8 mouse cellular contexts compared by ENCODE assay signal in genomic region chr9:48618589-48618988, GRCm38 (mm10). TPM values are rescaled to one million over a fixed set of nuclear protein-coding genes. Genes with fewer than 3 reads are reported as not detected.
DNase-seq lines count a peak whose midpoint lies in the region; ATAC-seq and TF ChIP-seq lines count a peak whose summit lies in the region.

No protein-coding gene starts in this region.

- no peak overlapping the region for H3K4me3 ChIP-seq in E14TG2a.4 (replicated peaks; ENCODE audit: low read length)
- H3K4me3 ChIP-seq in heart, embryonic 13.5 days = peak overlapping the region; percentile 37
- H3K4me3 ChIP-seq in kidney, postnatal 0 days (replicated peaks; ENCODE audit: low read depth, low read length) = no peak overlapping the region
- H3K4me3 ChIP-seq in liver, embryonic 12.5 days = no peak overlapping the region
- H3K4me3 ChIP-seq in neural tube, embryonic 11.5 days (ENCODE audit: low read depth, low read length) = no peak overlapping the region
- peak overlapping the region; percentile 21; the same call in 1 of the 2 replicates for H3K4me3 ChIP-seq in testis, adult 2 months (ENCODE audit: control insufficient read depth, low read depth, low read length)

- H3K4me2 ChIP-seq in heart, embryonic 13.5 days = peak overlapping the region; percentile 69
- H3K4me2 ChIP-seq in kidney, postnatal 0 days (ENCODE audit: low read length) = peak overlapping the region; percentile 23; the same call in 1 of the 2 replicates
- 0 out of 2 replicates have a peak overlapping the region, but pooled peaks have one; percentile 10 for H3K4me2 ChIP-seq in liver, embryonic 12.5 days
- H3K4me2 ChIP-seq in neural tube, embryonic 11.5 days (ENCODE audit: low read depth) = no peak overlapping the region

- peak; percentile 56 for TF ChIP-seq CTCF in E14TG2a.4 (conservative IDR thresholded peaks at IDR 0.05; ENCODE audit: low read length)
- TF ChIP-seq CTCF in kidney, postnatal 0 days (IDR thresholded peaks at IDR 0.05; ENCODE audit: low read depth) = peak; percentile 84
- peak; percentile 59; the same call in 1 of the 2 replicates for TF ChIP-seq CTCF in testis, adult 2 months (IDR thresholded peaks at IDR 0.05; ENCODE audit: control insufficient read depth, insufficient read depth, insufficient replicate concordance, low read depth, low read length)

- H3K27me3 ChIP-seq in E14TG2a.4 (ENCODE audit: insufficient read depth, low read length) = no peaks in the 10 kb centered on the region; the same call in 1 of the 2 replicates
- H3K27me3 ChIP-seq in heart, embryonic 13.5 days (replicated peaks) = peaks cover 14% of the 10 kb centered on the region
- H3K27me3 ChIP-seq in kidney, postnatal 0 days (ENCODE audit: insufficient read depth, low read length) = no peaks in the 10 kb centered on the region
- peaks cover 14% of the 10 kb centered on the region; the same call in 1 of the 2 replicates for H3K27me3 ChIP-seq in liver, embryonic 12.5 days (replicated peaks)
- no peaks in the 10 kb centered on the region for H3K27me3 ChIP-seq in neural tube, embryonic 11.5 days (ENCODE audit: control insufficient read depth, insufficient read depth, low read length)
- no peaks in the 10 kb centered on the region for H3K27me3 ChIP-seq in testis, adult 2 months (ENCODE audit: control insufficient read depth, insufficient read depth, low read length)

- H3K9ac ChIP-seq in heart, embryonic 13.5 days = peak overlapping the region; percentile 73
- H3K9ac ChIP-seq in kidney, postnatal 0 days (ENCODE audit: low read depth, low read length) = no peak overlapping the region
- no peak overlapping the region for H3K9ac ChIP-seq in liver, embryonic 12.5 days
- H3K9ac ChIP-seq in neural tube, embryonic 11.5 days (ENCODE audit: low read length) = no peak overlapping the region

- H3K9me3 ChIP-seq in E14TG2a.4 (ENCODE audit: low read length) = peaks cover 11% of the 10 kb centered on the region
- H3K9me3 ChIP-seq in heart, embryonic 13.5 days = peaks cover 4% of the 10 kb centered on the region; the same call in 1 of the 2 replicates
- H3K9me3 ChIP-seq in kidney, postnatal 0 days (replicated peaks; ENCODE audit: low read length) = no peaks in the 10 kb centered on the region
- no peaks in the 10 kb centered on the region for H3K9me3 ChIP-seq in liver, embryonic 12.5 days (replicated peaks)
- H3K9me3 ChIP-seq in neural tube, embryonic 11.5 days (ENCODE audit: control insufficient read depth, low read length) = no peaks in the 10 kb centered on the region

- TF ChIP-seq POLR2A in testis, adult 2 months (IDR thresholded peaks at IDR 0.05; ENCODE audit: control insufficient read depth, low read depth, low read length) = no peak

- DNase-seq in c-Kit-negative CD71-positive TER-119-positive erythroid progenitor cells, embryonic 14.5 days (ENCODE audit: low read depth, low spot score) = peak; percentile 28
- DNase-seq in fat pad, adult 2 months (ENCODE audit: extremely low read depth, low read depth, low spot score) = peak; percentile 37
- DNase-seq in kidney, postnatal 0 days (ENCODE audit: low spot score) = peak; percentile 90
- peak; percentile 86 for DNase-seq in neural tube, embryonic 11.5 days (ENCODE audit: low spot score)

- H3K36me3 ChIP-seq in E14TG2a.4 (ENCODE audit: insufficient read depth, low read length) = no peaks in the 10 kb centered on the region
- no peaks in the 10 kb centered on the region for H3K36me3 ChIP-seq in heart, embryonic 13.5 days
- H3K36me3 ChIP-seq in kidney, postnatal 0 days (ENCODE audit: insufficient read depth, low read length) = no peaks in the 10 kb centered on the region
- no peaks in the 10 kb centered on the region for H3K36me3 ChIP-seq in liver, embryonic 12.5 days
- H3K36me3 ChIP-seq in neural tube, embryonic 11.5 days (ENCODE audit: control insufficient read depth, insufficient read depth, low read length) = no peaks in the 10 kb centered on the region
- no peaks in the 10 kb centered on the region for H3K36me3 ChIP-seq in testis, adult 2 months (ENCODE audit: control insufficient read depth, insufficient read depth, low read length)

- H3K4me1 ChIP-seq in E14TG2a.4 (replicated peaks; ENCODE audit: low read depth, low read length) = peaks cover 7% of the 10 kb centered on the region; the same call in 1 of the 2 replicates
- peaks cover 17% of the 10 kb centered on the region for H3K4me1 ChIP-seq in heart, embryonic 13.5 days
- no peaks in the 10 kb centered on the region for H3K4me1 ChIP-seq in kidney, postnatal 0 days (replicated peaks; ENCODE audit: insufficient read depth, low read length)
- no peaks in the 10 kb centered on the region; the same call in 1 of the 2 replicates for H3K4me1 ChIP-seq in liver, embryonic 12.5 days
- H3K4me1 ChIP-seq in neural tube, embryonic 11.5 days (ENCODE audit: control insufficient read depth, insufficient read depth, low read length) = peaks cover 3% of the 10 kb centered on the region; the same call in 1 of the 2 replicates
- H3K4me1 ChIP-seq in testis, adult 2 months (ENCODE audit: control insufficient read depth, insufficient read depth, low read length) = peaks cover 4% of the 10 kb centered on the region; the same call in 1 of the 2 replicates

- ATAC-seq in heart, embryonic 13.5 days (ENCODE audit: extremely low read depth, insufficient number of reproducible peaks, low FRiP score, low TSS enrichment) = no peak; the same call in 1 of the 2 replicates
- ATAC-seq in kidney, postnatal 0 days (replicated peaks; ENCODE audit: low FRiP score, low read depth) = no peak; the same call in 1 of the 2 replicates
- ATAC-seq in liver, embryonic 12.5 days = no peak
- peak; percentile 16; the same call in 1 of the 2 replicates for ATAC-seq in neural tube, embryonic 11.5 days (ENCODE audit: insufficient read depth, low FRiP score, low TSS enrichment)

- WGBS in heart, embryonic 13.5 days = 11% methylated on average over 6 of the region's 6 CpGs
- WGBS in kidney, postnatal 0 days = 24% methylated on average over 6 of the region's 6 CpGs
- WGBS in liver, embryonic 12.5 days (ENCODE audit: insufficient replicate concordance) = 11% methylated on average over 6 of the region's 6 CpGs
- WGBS in neural tube, embryonic 11.5 days = 40% methylated on average over 6 of the region's 6 CpGs

- H3K27ac ChIP-seq in heart, embryonic 13.5 days (replicated peaks) = no peak overlapping the region
- no peak overlapping the region for H3K27ac ChIP-seq in kidney, postnatal 0 days
- H3K27ac ChIP-seq in liver, embryonic 12.5 days = no peak overlapping the region
- no peak overlapping the region for H3K27ac ChIP-seq in neural tube, embryonic 11.5 days (ENCODE audit: low read depth, low read length)
- H3K27ac ChIP-seq in testis, adult 2 months (ENCODE audit: control insufficient read depth, insufficient read depth, low read depth, low read length) = 0 out of 2 replicates have a peak overlapping the region, but pooled peaks have one; percentile 15

RNA-seq across cellular contexts. Expression of gene Nnmt, which starts 13.6 kb away (rescaled TPM):
- 3.1 and 3.4 TPM in 2 replicates for polyA plus RNA-seq in heart, embryonic 13.5 days (2015; fragmentation: Nextera tagmentation; extraction: Ambion mirVana)
- polyA plus RNA-seq in kidney, postnatal 0 days (2015; fragmentation: Nextera tagmentation; extraction: Ambion mirVana) = 4.3 and 5.4 TPM in 2 replicates
- 0.43 and 0.59 TPM in 2 replicates for polyA plus RNA-seq in liver, embryonic 12.5 days (2016; fragmentation: Nextera tagmentation; extraction: Ambion mirVana)
- 0.76 and 0.82 TPM in 2 replicates for polyA plus RNA-seq in neural tube, embryonic 11.5 days (2014; fragmentation: Nextera tagmentation; extraction: Ambion mirVana)
- polyA plus RNA-seq in testis, adult 2 months (2012; rRNA removed) = 3.3 and 6.7 TPM in 2 replicates

Comparison
In these comparisons a context has a peak if more than half of its experiments do, and no peak if none do; other contexts are left out.
1. H3K4me3 ChIP-seq: peak in heart, embryonic 13.5 days (single experiment) and testis, adult 2 months (single experiment); none in E14TG2a.4 (single experiment), kidney, postnatal 0 days (single experiment), liver, embryonic 12.5 days (single experiment) and neural tube, embryonic 11.5 days (single experiment).
2. DNase-seq: peak in every context shown above with its lines; median percentile 90 in kidney, postnatal 0 days; 86 in neural tube, embryonic 11.5 days; 37 in fat pad, adult 2 months; 28 in c-Kit-negative CD71-positive TER-119-positive erythroid progenitor cells, embryonic 14.5 days.
3. Peak in every context shown above with its lines, with median percentiles within 50 percentile points of each other: CTCF ChIP-seq.